Mouse (Mus musculus) c-Kit-negative CD71-positive TER-119-positive erythroid progenitor cells, embryonic 14.5 days (primary cell): ENCODE results near the gene Tmem100.

Experiments used
- DNase-seq: peaks from one replicate; pipeline ENCODE4 v3.0.0-alpha.2; 2013; ENCODE audit warnings: low read depth, low spot score

The Tmem100 gene

GRCm38 (mm10) chr11:90013657-90014056 is 16.5 kb upstream of the Tmem100 start:
- DNase-seq: no peak

GRCm38 (mm10) chr11:90015281-90015680 is 14.9 kb upstream of the Tmem100 start:
- DNase-seq: no peak

GRCm38 (mm10) chr11:90019161-90019560 is 11.0 kb upstream of the Tmem100 start:
- DNase-seq: no peak

- no peak for DNase-seq
Observed at GRCm38 (mm10) chr11:90025891-90026801, 4.0 kb upstream of the Tmem100 start.

GRCm38 (mm10) chr11:90026802-90027174 is 3.4 kb upstream of the Tmem100 start:
- no peak for DNase-seq

GRCm38 (mm10) chr11:90027216-90027615 is 2.9 kb upstream of the Tmem100 start:
- DNase-seq: no peak

GRCm38 (mm10) chr11:90028746-90029145 is 1.4 kb upstream of the Tmem100 start:
- no peak for DNase-seq

GRCm38 (mm10) chr11:90029354-90029753 is 794 bp upstream of the Tmem100 start:
- no peak for DNase-seq

- DNase-seq: no peak
Observed at GRCm38 (mm10) chr11:90030557-90030956, 409 bp downstream of the Tmem100 start.

- no peak for DNase-seq
Observed at GRCm38 (mm10) chr11:90031076-90031475, 928 bp downstream of the Tmem100 start.

GRCm38 (mm10) chr11:90032807-90033206 is 2.7 kb downstream of the Tmem100 start:
- DNase-seq: no peak

- no peak for DNase-seq
Observed at GRCm38 (mm10) chr11:90033442-90033841, 3.3 kb downstream of the Tmem100 start.

- DNase-seq: no peak
Observed at GRCm38 (mm10) chr11:90034646-90035045, 4.5 kb downstream of the Tmem100 start.

- DNase-seq: no peak
Observed at GRCm38 (mm10) chr11:90035532-90035931, 5.4 kb downstream of the Tmem100 start.

GRCm38 (mm10) chr11:90036416-90036815 is 6.3 kb downstream of the Tmem100 start:
- DNase-seq: no peak

GRCm38 (mm10) chr11:90038022-90038421 is 7.9 kb downstream of the Tmem100 start:
- DNase-seq: no peak

- DNase-seq: no peak
Observed at GRCm38 (mm10) chr11:90044459-90044858, 14.3 kb downstream of the Tmem100 start.

- DNase-seq: no peak
Observed at GRCm38 (mm10) chr11:90046211-90046610, 16.1 kb downstream of the Tmem100 start.

GRCm38 (mm10) chr11:90047271-90047670 is 17.1 kb downstream of the Tmem100 start:
- no peak for DNase-seq

GRCm38 (mm10) chr11:90050016-90050415 is 19.9 kb downstream of the Tmem100 start:
- no peak for DNase-seq

- no peak for DNase-seq
Observed at GRCm38 (mm10) chr11:90052785-90053184, 22.6 kb downstream of the Tmem100 start.

- no peak for DNase-seq
Observed at GRCm38 (mm10) chr11:90053820-90054219, 23.7 kb downstream of the Tmem100 start.

GRCm38 (mm10) chr11:90054401-90054800 is 24.3 kb downstream of the Tmem100 start:
- no peak for DNase-seq
